Mouse (Mus musculus): ENCODE results near the gene Opn1mw. TPM values are rescaled to one million over a fixed set of nuclear protein-coding genes. Genes with fewer than 3 reads are reported as not detected.

The Opn1mw gene
- total and polyA plus RNA-seq, 3 experiments: not detected

GRCm38 (mm10) chrX:74095130-74095529 lies 32.1 kb upstream of the Opn1mw start:
- TF ChIP-seq CHD1 (IDR thresholded peaks at IDR 0.05; ENCODE audit: low read depth, low read length) (no peak), HCFC1 (IDR thresholded peaks at IDR 0.05; ENCODE audit: low read depth, low read length) (no peak), MAFK (IDR thresholded peaks at IDR 0.05; ENCODE audit: borderline replicate concordance, low read depth, low read length) (peak; percentile 32; the same call in 1 of the 2 replicates), CTCF (IDR thresholded peaks at IDR 0.05 in 2 of 3, conservative IDR thresholded peaks at IDR 0.05 in 1 of 3; ENCODE audit: control insufficient read depth in 1 of 3, insufficient read depth in 1 of 3, low read depth in 2 of 3, low read length in 3 of 3, poor library complexity in 1 of 3, severe bottlenecking in 1 of 3) (no peak), POLR2AphosphoS2 (IDR thresholded peaks at IDR 0.05; ENCODE audit: low read length) (no peak), SIN3A (IDR thresholded peaks at IDR 0.05; ENCODE audit: low read length) (no peak), E2F4 (IDR thresholded peaks at IDR 0.05; ENCODE audit: borderline replicate concordance, low read depth, low read length) (no peak), TCF12 (IDR thresholded peaks at IDR 0.05; ENCODE audit: low read depth, low read length) (no peak), BHLHE40 (IDR thresholded peaks at IDR 0.05; ENCODE audit: borderline replicate concordance, low read depth, low read length) (no peak), MAZ (IDR thresholded peaks at IDR 0.05; ENCODE audit: low read depth, low read length) (no peak), EP300 (IDR thresholded peaks at IDR 0.05; ENCODE audit: low read depth in 1 of 2, low read length in 2 of 2) (0 out of 4 replicates have a peak, but pooled peaks of 1 of the 2 experiments have one; percentile 23)
- Histone ChIP-seq H3K79me2 (ENCODE audit: control insufficient read depth, insufficient read depth, low read length, poor library complexity) (no peaks in the 10 kb centered on the region), H3K27me3 (ENCODE audit: control insufficient read depth in 1 of 2, insufficient read depth in 2 of 2, low read length in 2 of 2) (no peaks in the 10 kb centered on the region), H3K27ac (ENCODE audit: control insufficient read depth, low read depth, low read length) (peak overlapping the region; percentile 63; the same call in 1 of the 2 replicates), H3K4me1 (ENCODE audit: control insufficient read depth in 1 of 2, insufficient read depth in 2 of 2, low read length in 2 of 2) (peaks cover 0 to 9% of the 10 kb centered on the region in 2 experiments; a peak in 3 of 4 replicates), H3K9me3 (replicated peaks; ENCODE audit: insufficient read depth, low read length) (no peaks in the 10 kb centered on the region), H3K36me3 (ENCODE audit: control insufficient read depth in 1 of 2, insufficient read depth in 2 of 2, low read length in 2 of 2) (peaks cover 0 to 8% of the 10 kb centered on the region in 2 experiments; a peak in 2 of 4 replicates), H3K9ac (ENCODE audit: control insufficient read depth, low read depth, low read length, poor library complexity, severe bottlenecking) (0 out of 2 replicates have a peak overlapping the region, but pooled peaks have one; percentile 11), H3K4me3 (ENCODE audit: control insufficient read depth in 1 of 2, insufficient read depth in 1 of 2, low read depth in 2 of 2, low read length in 2 of 2) (no peak overlapping the region)
- peak; percentile 52 for DNase-seq (ENCODE audit: low read depth, low spot score)

GRCm38 (mm10) chrX:74103457-74104188 lies 23.6 kb upstream of the Opn1mw start:
- Histone ChIP-seq H3K27ac (ENCODE audit: control insufficient read depth, low read depth, low read length) (no peak overlapping the region), H3K79me2 (ENCODE audit: control insufficient read depth, insufficient read depth, low read length, poor library complexity) (no peaks in the 10 kb centered on the region), H3K27me3 (ENCODE audit: control insufficient read depth in 1 of 2, insufficient read depth in 2 of 2, low read length in 2 of 2) (no peaks in the 10 kb centered on the region), H3K4me1 (ENCODE audit: control insufficient read depth in 1 of 2, insufficient read depth in 2 of 2, low read length in 2 of 2) (peaks cover 0 to 4% of the 10 kb centered on the region in 2 experiments; a peak in 2 of 4 replicates), H3K4me3 (ENCODE audit: control insufficient read depth in 1 of 2, insufficient read depth in 1 of 2, low read depth in 2 of 2, low read length in 2 of 2) (no peak overlapping the region), H3K36me3 (ENCODE audit: control insufficient read depth in 1 of 2, insufficient read depth in 2 of 2, low read length in 2 of 2) (peaks cover 0 to 11% of the 10 kb centered on the region in 2 experiments; a peak in 2 of 4 replicates), H3K9me3 (replicated peaks; ENCODE audit: insufficient read depth, low read length) (no peaks in the 10 kb centered on the region), H3K9ac (ENCODE audit: control insufficient read depth, low read depth, low read length, poor library complexity, severe bottlenecking) (no peak overlapping the region)
- DNase-seq (ENCODE audit: low read depth, low spot score): no peak
- TF ChIP-seq TBP (IDR thresholded peaks at IDR 0.05; ENCODE audit: low read depth, low read length) (no peak), ZC3H11A (IDR thresholded peaks at IDR 0.05; ENCODE audit: low read depth, low read length) (no peak), GATA1 (IDR thresholded peaks at IDR 0.05; ENCODE audit: low read depth, low read length) (no peak), MXI1 (IDR thresholded peaks at IDR 0.05; ENCODE audit: low read depth, low read length) (no peak)
